Mouse (Mus musculus): ENCODE measurements at regions not wholly inside any gene's neighbourhood (a gene's known extent, or its start where the extent isn't known, plus 50 kb on each side); places are given as distances from the start of the nearest gene placed in this dataset.

DNA sequence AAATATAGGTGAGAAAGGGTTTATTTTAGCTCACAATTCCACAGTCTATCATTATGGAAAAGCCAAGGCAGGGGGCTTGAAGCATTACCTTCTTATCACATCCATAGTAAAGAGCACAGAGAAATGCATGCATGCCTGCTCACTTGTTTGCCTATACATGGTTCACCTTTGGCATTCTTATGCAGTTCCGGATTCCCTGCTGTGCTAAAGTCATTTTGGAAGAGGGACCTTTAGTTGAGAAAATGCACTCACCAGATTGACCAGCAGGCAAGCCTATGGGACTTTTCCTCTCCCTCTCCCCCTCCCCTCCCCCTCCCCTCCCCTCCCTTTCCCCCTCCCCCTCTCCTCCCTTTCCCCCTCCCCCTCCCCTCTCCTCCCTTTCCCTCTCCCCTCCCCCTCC lies 686.2 kb downstream of the Tmem132b start:
- Histone ChIP-seq H3K4me3 (ENCODE audit: low read depth, low read length) (no peak overlapping the region), H3K9me3 (replicated peaks; ENCODE audit: control insufficient read depth, insufficient read depth, low read length, poor library complexity, severe bottlenecking) (no peaks in the 10 kb centered on the region), H3K27ac (ENCODE audit: insufficient read depth, low read length) (no peak overlapping the region), H3K36me3 (ENCODE audit: control insufficient read depth, insufficient read depth, low read length, poor library complexity, severe bottlenecking) (no peaks in the 10 kb centered on the region), H3K4me1 (ENCODE audit: control insufficient read depth, insufficient read depth, low read length) (no peaks in the 10 kb centered on the region), H3K9ac (ENCODE audit: low read depth, poor library complexity, severe bottlenecking) (no peak overlapping the region), H3K27me3 (ENCODE audit: control insufficient read depth, insufficient read depth, low read length, poor library complexity, severe bottlenecking) (no peaks in the 10 kb centered on the region; the same call in 1 of the 2 replicates)
- TF ChIP-seq EP300 (IDR thresholded peaks at IDR 0.05; ENCODE audit: insufficient read depth, low read depth, low read length) (no peak), POLR2A (IDR thresholded peaks at IDR 0.05; ENCODE audit: insufficient read depth, low read length) (no peak), CTCF (IDR thresholded peaks at IDR 0.05; ENCODE audit: low read depth, low read length) (no peak)

DNA sequence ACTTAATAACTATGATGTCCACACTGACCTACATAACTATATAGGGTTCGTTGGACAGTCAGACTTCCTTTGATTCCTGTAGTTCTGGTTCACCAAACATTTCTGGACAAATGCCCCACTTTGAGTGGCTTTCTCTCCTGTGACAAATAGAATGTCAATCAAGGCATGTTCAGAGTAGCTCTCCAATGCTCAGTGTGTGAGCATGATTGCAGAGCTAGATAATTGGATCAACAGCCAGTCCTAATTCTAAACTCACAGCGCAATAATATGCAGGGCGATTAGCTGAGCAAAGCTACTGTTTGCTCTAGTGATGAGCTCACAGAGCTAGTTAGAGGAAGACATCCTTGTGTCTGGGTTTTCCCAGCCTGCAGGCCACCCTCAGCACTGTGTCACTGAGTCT lies 692.1 kb downstream of the Tmem132b start:
- Histone ChIP-seq H3K4me3 (ENCODE audit: low read depth, low read length) (no peak overlapping the region), H3K36me3 (ENCODE audit: control insufficient read depth, insufficient read depth, low read length, poor library complexity, severe bottlenecking) (no peaks in the 10 kb centered on the region), H3K9me3 (replicated peaks; ENCODE audit: control insufficient read depth, insufficient read depth, low read length, poor library complexity, severe bottlenecking) (no peaks in the 10 kb centered on the region), H3K4me1 (ENCODE audit: control insufficient read depth, insufficient read depth, low read length) (no peaks in the 10 kb centered on the region), H3K9ac (ENCODE audit: low read depth, poor library complexity, severe bottlenecking) (no peak overlapping the region), H3K27me3 (ENCODE audit: control insufficient read depth, insufficient read depth, low read length, poor library complexity, severe bottlenecking) (no peaks in the 10 kb centered on the region), H3K27ac (ENCODE audit: insufficient read depth, low read length) (no peak overlapping the region)
- TF ChIP-seq EP300 (IDR thresholded peaks at IDR 0.05; ENCODE audit: insufficient read depth, low read depth, low read length) (no peak), CTCF (IDR thresholded peaks at IDR 0.05; ENCODE audit: low read depth, low read length) (no peak), POLR2A (IDR thresholded peaks at IDR 0.05; ENCODE audit: insufficient read depth, low read length) (no peak)

DNA sequence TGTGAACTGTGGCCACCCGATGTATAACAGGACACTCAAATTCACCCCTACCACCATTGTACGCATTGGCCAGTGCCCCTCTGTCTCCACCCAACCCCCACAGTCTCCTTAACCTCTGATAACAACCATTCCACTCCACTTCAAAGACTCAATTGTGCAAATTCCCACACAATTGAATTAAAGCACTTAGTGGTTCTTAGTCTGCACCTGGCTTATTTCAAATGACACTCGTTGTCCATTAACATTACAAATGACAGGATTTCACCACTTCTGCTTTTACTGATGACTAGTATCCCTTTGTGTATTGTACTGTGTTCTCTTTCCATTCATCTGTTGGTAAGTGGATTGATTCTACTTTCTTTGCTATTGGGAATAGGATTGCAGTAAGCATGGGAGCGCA lies 699.2 kb downstream of the Tmem132b start:
- TF ChIP-seq POLR2A (IDR thresholded peaks at IDR 0.05; ENCODE audit: insufficient read depth, low read length): no peak
- TF ChIP-seq CTCF (IDR thresholded peaks at IDR 0.05; ENCODE audit: low read depth, low read length): no peak
- TF ChIP-seq EP300 (IDR thresholded peaks at IDR 0.05; ENCODE audit: insufficient read depth, low read depth, low read length): no peak
- no peak overlapping the region for H3K27ac ChIP-seq (ENCODE audit: insufficient read depth, low read length)
- no peak overlapping the region for H3K9ac ChIP-seq (ENCODE audit: low read depth, poor library complexity, severe bottlenecking)
- H3K9me3 ChIP-seq (replicated peaks; ENCODE audit: control insufficient read depth, insufficient read depth, low read length, poor library complexity, severe bottlenecking): no peaks in the 10 kb centered on the region; the same call in 1 of the 2 replicates
- H3K4me1 ChIP-seq (ENCODE audit: control insufficient read depth, insufficient read depth, low read length): no peaks in the 10 kb centered on the region
- H3K4me3 ChIP-seq (ENCODE audit: low read depth, low read length): no peak overlapping the region
- no peaks in the 10 kb centered on the region; the same call in 1 of the 2 replicates for H3K27me3 ChIP-seq (ENCODE audit: control insufficient read depth, insufficient read depth, low read length, poor library complexity, severe bottlenecking)
- H3K36me3 ChIP-seq (ENCODE audit: control insufficient read depth, insufficient read depth, low read length, poor library complexity, severe bottlenecking): no peaks in the 10 kb centered on the region

DNA sequence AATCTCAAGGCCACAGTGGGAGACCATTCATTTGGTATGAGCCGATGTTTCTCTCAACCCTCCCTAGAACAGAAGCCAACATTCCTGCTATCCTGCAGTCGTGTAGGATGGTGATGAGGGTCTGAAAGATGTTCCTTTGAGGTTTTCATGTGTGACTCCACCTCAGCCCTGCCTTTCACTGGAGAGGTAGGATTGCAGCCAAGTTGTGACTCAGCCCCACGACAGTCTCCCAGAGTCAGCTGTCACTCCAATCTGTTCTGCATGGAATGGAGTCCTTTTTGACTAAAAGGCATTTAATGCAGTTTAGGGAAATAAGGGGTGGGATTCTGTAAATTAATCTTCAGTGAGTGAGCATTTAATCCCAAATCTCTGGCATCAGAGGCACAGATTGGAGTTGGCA lies 706.5 kb downstream of the Tmem132b start:
- H3K9me3 ChIP-seq (replicated peaks; ENCODE audit: control insufficient read depth, insufficient read depth, low read length, poor library complexity, severe bottlenecking): no peaks in the 10 kb centered on the region; the same call in 1 of the 2 replicates
- H3K27ac ChIP-seq (ENCODE audit: insufficient read depth, low read length): no peak overlapping the region
- H3K36me3 ChIP-seq (ENCODE audit: control insufficient read depth, insufficient read depth, low read length, poor library complexity, severe bottlenecking): no peaks in the 10 kb centered on the region
- H3K4me3 ChIP-seq (ENCODE audit: low read depth, low read length): no peak overlapping the region
- TF ChIP-seq CTCF (IDR thresholded peaks at IDR 0.05; ENCODE audit: low read depth, low read length): no peak
- TF ChIP-seq EP300 (IDR thresholded peaks at IDR 0.05; ENCODE audit: insufficient read depth, low read depth, low read length): no peak
- no peak for TF ChIP-seq POLR2A (IDR thresholded peaks at IDR 0.05; ENCODE audit: insufficient read depth, low read length)
- H3K9ac ChIP-seq (ENCODE audit: low read depth, poor library complexity, severe bottlenecking): no peak overlapping the region
- no peaks in the 10 kb centered on the region for H3K4me1 ChIP-seq (ENCODE audit: control insufficient read depth, insufficient read depth, low read length)
- no peaks in the 10 kb centered on the region for H3K27me3 ChIP-seq (ENCODE audit: control insufficient read depth, insufficient read depth, low read length, poor library complexity, severe bottlenecking)

DNA sequence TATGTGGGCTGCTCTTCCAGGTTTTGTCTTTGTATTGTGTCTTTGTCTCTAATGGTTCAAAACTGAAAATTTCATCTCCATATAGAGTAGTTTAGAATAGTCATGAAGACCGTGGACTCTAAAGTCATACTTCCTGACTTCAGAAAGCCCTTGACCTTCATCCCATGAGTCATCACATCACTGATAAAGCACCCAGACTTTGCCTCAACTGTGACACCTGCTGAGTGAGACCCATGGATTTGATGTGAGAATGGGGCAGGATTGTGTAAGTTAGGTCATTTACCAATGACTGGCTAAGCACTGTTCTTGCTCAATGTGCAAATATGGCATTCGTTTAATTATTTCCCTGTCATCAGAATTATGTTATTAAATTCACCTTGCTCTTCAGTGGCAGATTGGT lies 714.2 kb downstream of the Tmem132b start:
- Histone ChIP-seq H3K36me3 (ENCODE audit: control insufficient read depth, insufficient read depth, low read length, poor library complexity, severe bottlenecking) (no peaks in the 10 kb centered on the region), H3K4me3 (ENCODE audit: low read depth, low read length) (no peak overlapping the region), H3K27me3 (ENCODE audit: control insufficient read depth, insufficient read depth, low read length, poor library complexity, severe bottlenecking) (no peaks in the 10 kb centered on the region), H3K9ac (ENCODE audit: low read depth, poor library complexity, severe bottlenecking) (no peak overlapping the region), H3K27ac (ENCODE audit: insufficient read depth, low read length) (no peak overlapping the region), H3K9me3 (replicated peaks; ENCODE audit: control insufficient read depth, insufficient read depth, low read length, poor library complexity, severe bottlenecking) (no peaks in the 10 kb centered on the region), H3K4me1 (ENCODE audit: control insufficient read depth, insufficient read depth, low read length) (no peaks in the 10 kb centered on the region)
- TF ChIP-seq EP300 (IDR thresholded peaks at IDR 0.05; ENCODE audit: insufficient read depth, low read depth, low read length): no peak
- TF ChIP-seq POLR2A (IDR thresholded peaks at IDR 0.05; ENCODE audit: insufficient read depth, low read length): no peak
- no peak for TF ChIP-seq CTCF (IDR thresholded peaks at IDR 0.05; ENCODE audit: low read depth, low read length)

DNA sequence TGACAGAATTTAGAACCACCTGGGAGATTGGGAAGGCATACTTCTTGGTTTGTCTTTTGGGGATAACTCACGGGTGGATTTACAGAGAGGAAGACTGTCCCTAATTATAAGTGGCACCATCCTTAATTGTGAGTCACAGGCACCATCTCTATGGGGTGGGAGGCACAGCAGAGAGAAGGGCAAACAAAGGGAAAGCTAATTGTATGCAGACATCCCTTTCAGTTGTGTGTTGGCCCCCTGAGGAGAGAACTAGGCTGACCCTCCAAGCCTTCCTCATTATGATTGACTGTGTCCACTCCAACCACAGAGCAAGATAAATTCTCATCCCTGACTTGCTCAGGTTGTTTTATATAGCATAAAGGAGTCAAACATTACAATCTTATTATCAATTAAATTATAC lies 718.8 kb downstream of the Tmem132b start:
- Histone ChIP-seq H3K4me3 (ENCODE audit: low read depth, low read length) (no peak overlapping the region), H3K27me3 (ENCODE audit: control insufficient read depth, insufficient read depth, low read length, poor library complexity, severe bottlenecking) (no peaks in the 10 kb centered on the region), H3K9ac (ENCODE audit: low read depth, poor library complexity, severe bottlenecking) (no peak overlapping the region), H3K27ac (ENCODE audit: insufficient read depth, low read length) (no peak overlapping the region), H3K36me3 (ENCODE audit: control insufficient read depth, insufficient read depth, low read length, poor library complexity, severe bottlenecking) (no peaks in the 10 kb centered on the region), H3K4me1 (ENCODE audit: control insufficient read depth, insufficient read depth, low read length) (no peaks in the 10 kb centered on the region), H3K9me3 (replicated peaks; ENCODE audit: control insufficient read depth, insufficient read depth, low read length, poor library complexity, severe bottlenecking) (no peaks in the 10 kb centered on the region)
- TF ChIP-seq EP300 (IDR thresholded peaks at IDR 0.05; ENCODE audit: insufficient read depth, low read depth, low read length): no peak
- no peak for TF ChIP-seq CTCF (IDR thresholded peaks at IDR 0.05; ENCODE audit: low read depth, low read length)
- TF ChIP-seq POLR2A (IDR thresholded peaks at IDR 0.05; ENCODE audit: insufficient read depth, low read length): no peak

All from ES-Bruce4 (cell line).